Mouse (Mus musculus) forelimb bud, embryonic 11.5 days (tissue): ENCODE measurements around the gene Nipal3.
A peak's percentile ranks its signal among the peaks of the same experiment; 100 is the strongest.

Experiments used
- DNase-seq: peaks from one replicate; pipeline ENCODE4 v3.0.0-alpha.2; 2012; ENCODE audit warnings: low read depth, low spot score

The Nipal3 gene

GRCm38 (mm10) chr4:135433443-135434394, 61.1 kb downstream of the Nipal3 start, which contains the start of gene Rcan3:
Rcan3 (minus strand) TSS chr4:135433853.
- peak; percentile 85 for DNase-seq

- no peak for DNase-seq
Measured at GRCm38 (mm10) chr4:135433086-135433442, 61.8 kb downstream of the Nipal3 start.

- no peak for DNase-seq
Measured at GRCm38 (mm10) chr4:135429990-135430760, 64.7 kb downstream of the Nipal3 start.

- DNase-seq: no peak
Measured at GRCm38 (mm10) chr4:135429383-135429782, 65.5 kb downstream of the Nipal3 start.

GRCm38 (mm10) chr4:135426587-135426986, 68.3 kb downstream of the Nipal3 start:
- DNase-seq: no peak

- DNase-seq: no peak
Measured at GRCm38 (mm10) chr4:135425625-135426024, 69.2 kb downstream of the Nipal3 start.

GRCm38 (mm10) chr4:135420961-135421360, 73.9 kb downstream of the Nipal3 start:
- DNase-seq: no peak

GRCm38 (mm10) chr4:135420416-135420815, 74.4 kb downstream of the Nipal3 start:
- no peak for DNase-seq

GRCm38 (mm10) chr4:135419996-135420395, 74.8 kb downstream of the Nipal3 start:
- no peak for DNase-seq

GRCm38 (mm10) chr4:135416367-135416766, 78.5 kb downstream of the Nipal3 start:
- no peak for DNase-seq

- no peak for DNase-seq
Measured at GRCm38 (mm10) chr4:135413491-135413890, 81.3 kb downstream of the Nipal3 start.

GRCm38 (mm10) chr4:135411633-135412032, 83.2 kb downstream of the Nipal3 start:
- DNase-seq: peak; percentile 61

GRCm38 (mm10) chr4:135406180-135406579, 88.7 kb downstream of the Nipal3 start:
- no peak for DNase-seq

GRCm38 (mm10) chr4:135404916-135405315, 89.9 kb downstream of the Nipal3 start:
- no peak for DNase-seq

- no peak for DNase-seq
Measured at GRCm38 (mm10) chr4:135404048-135404447, 90.8 kb downstream of the Nipal3 start.

GRCm38 (mm10) chr4:135401881-135402280, 93.0 kb downstream of the Nipal3 start:
- DNase-seq: no peak

- DNase-seq: no peak
Measured at GRCm38 (mm10) chr4:135397991-135398390, 96.8 kb downstream of the Nipal3 start, which contains the start of gene Ncmap. Ncmap (minus strand) TSS chr4:135398227.

GRCm38 (mm10) chr4:135397551-135397950, 97.3 kb downstream of the Nipal3 start:
- DNase-seq: no peak

GRCm38 (mm10) chr4:135396303-135396702, 98.5 kb downstream of the Nipal3 start:
- no peak for DNase-seq
